Mouse (Mus musculus) c-Kit-negative CD71-positive TER-119-positive erythroid progenitor cells, embryonic 14.5 days (primary cell): Measurements from ENCODE around the gene Sctr.

Experiments used
- DNase-seq: peaks from one replicate; pipeline ENCODE4 v3.0.0-alpha.2; 2013; ENCODE audit warnings: low read depth, low spot score

Gene Sctr

GRCm38 (mm10) chr1:120006844-120007790 is at the start of gene Sctr:
Gene Sctr (plus strand): TSS chr1:120006894.
- DNase-seq, result no peak

- DNase-seq, result no peak
Observed at GRCm38 (mm10) chr1:119957716-119958222, 48.9 kb upstream of the Sctr start.

- no peak for DNase-seq
Observed at GRCm38 (mm10) chr1:119959464-119959863, 47.2 kb upstream of the Sctr start.

- no peak for DNase-seq
Observed at GRCm38 (mm10) chr1:119959920-119960319, 46.8 kb upstream of the Sctr start.

- DNase-seq, result no peak
Observed at GRCm38 (mm10) chr1:119965804-119966514, 40.7 kb upstream of the Sctr start.

GRCm38 (mm10) chr1:119973117-119973516 is 33.6 kb upstream of the Sctr start:
- no peak for DNase-seq

GRCm38 (mm10) chr1:119975141-119975540 is 31.6 kb upstream of the Sctr start:
- no peak for DNase-seq

- no peak for DNase-seq
Observed at GRCm38 (mm10) chr1:119986555-119986954, 20.1 kb upstream of the Sctr start.

- no peak for DNase-seq
Observed at GRCm38 (mm10) chr1:119996798-119997581, 9.7 kb upstream of the Sctr start, which contains the start of gene Cfap221. Gene Cfap221 (minus strand): TSS chr1:119997234.

GRCm38 (mm10) chr1:119997644-119998043 is 9.1 kb upstream of the Sctr start:
- no peak for DNase-seq

GRCm38 (mm10) chr1:120007851-120008588 is 1.3 kb downstream of the Sctr start:
- DNase-seq, result no peak

- no peak for DNase-seq
Observed at GRCm38 (mm10) chr1:120012638-120013037, 5.9 kb downstream of the Sctr start.

- no peak for DNase-seq
Observed at GRCm38 (mm10) chr1:120013111-120013510, 6.4 kb downstream of the Sctr start.

- DNase-seq, result no peak
Observed at GRCm38 (mm10) chr1:120016240-120016639, 9.5 kb downstream of the Sctr start.

- no peak for DNase-seq
Observed at GRCm38 (mm10) chr1:120018900-120019299, 12.2 kb downstream of the Sctr start.

- no peak for DNase-seq
Observed at GRCm38 (mm10) chr1:120019428-120019827, 12.7 kb downstream of the Sctr start.

- DNase-seq, result no peak
Observed at GRCm38 (mm10) chr1:120020322-120020897, 13.7 kb downstream of the Sctr start.

GRCm38 (mm10) chr1:120021951-120022350 is 15.3 kb downstream of the Sctr start:
- DNase-seq, result no peak

- no peak for DNase-seq
Observed at GRCm38 (mm10) chr1:120024331-120025049, 17.8 kb downstream of the Sctr start.

- no peak for DNase-seq
Observed at GRCm38 (mm10) chr1:120025050-120025439, 18.4 kb downstream of the Sctr start.
